ENCODE assay signal across 8 mouse cellular contexts in the genomic region with DNA sequence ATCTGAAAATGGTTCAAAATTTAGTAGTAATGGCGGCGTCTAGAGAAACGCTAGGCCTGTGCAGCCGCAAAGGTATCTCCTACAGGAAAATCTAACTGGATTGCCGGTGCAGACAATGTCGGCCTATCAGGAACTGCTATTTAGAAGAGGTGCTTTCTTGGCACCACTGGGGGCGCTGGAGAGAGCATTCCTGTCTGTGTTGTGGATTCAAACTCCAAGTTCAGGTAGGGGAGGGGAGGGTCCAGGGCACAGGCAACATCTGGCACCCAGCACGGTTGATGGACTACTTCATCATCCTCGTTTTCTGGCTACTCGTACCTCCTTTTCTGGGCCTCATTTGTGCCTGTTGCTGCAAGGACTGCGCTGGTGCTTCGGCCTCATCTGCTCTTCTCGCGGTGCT. TPM values are rescaled to one million over a fixed set of nuclear protein-coding genes. Genes with fewer than 3 reads are reported as not detected.
DNase-seq lines count a peak whose midpoint lies in the region; ATAC-seq and TF ChIP-seq lines count a peak whose summit lies in the region.

No protein-coding gene starts in this region.

- no peak overlapping the region for H3K4me3 ChIP-seq in layer of hippocampus, adult 2 months
- no peak overlapping the region for H3K4me3 ChIP-seq in liver, postnatal 0 days (ENCODE audit: low read depth, low read length)

- no peaks in the 10 kb centered on the region for H3K9me3 ChIP-seq in liver, postnatal 0 days (ENCODE audit: low read length)

- H3K4me1 ChIP-seq in liver, postnatal 0 days (ENCODE audit: insufficient read depth): peaks cover 13% of the 10 kb centered on the region

- no peak for ATAC-seq in liver, postnatal 0 days

- no peak overlapping the region for H3K4me2 ChIP-seq in liver, postnatal 0 days (ENCODE audit: low read depth, low read length)

- no peak for TF ChIP-seq EP300 in liver, postnatal 0 days (IDR thresholded peaks at IDR 0.05; ENCODE audit: low read depth)

- 87% methylated on average over 14 of the region's 14 CpGs for WGBS in liver, postnatal 0 days (ENCODE audit: insufficient replicate concordance)

- H3K36me3 ChIP-seq in liver, postnatal 0 days (replicated peaks; ENCODE audit: insufficient read depth, low read length): no peaks in the 10 kb centered on the region

- peak; percentile 29 for DNase-seq in adrenal gland, postnatal 10 days
- no peak for DNase-seq in adrenal gland, adult 8-10 months
- DNase-seq in layer of hippocampus, adult 2 months (ENCODE audit: low spot score in 2 of 2): no peak
- DNase-seq in layer of hippocampus, adult 11-12 months (ENCODE audit: low spot score): no peak
- peak; percentile 29 for DNase-seq in c-Kit-positive CD71-positive TER-119-negative erythroid progenitor cells, embryonic 14.5 days (ENCODE audit: low read depth)
- peak; percentile 43 for DNase-seq in liver, postnatal 0 days
- DNase-seq in urinary bladder, adult 2 months (ENCODE audit: low spot score): no peak
- DNase-seq in layer of hippocampus, adult 18-20 months (ENCODE audit: low spot score in 2 of 2): no peak

- no peak overlapping the region for H3K9ac ChIP-seq in liver, postnatal 0 days (replicated peaks)

- H3K27ac ChIP-seq in layer of hippocampus, adult 2 months: no peak overlapping the region
- H3K27ac ChIP-seq in liver, postnatal 0 days (ENCODE audit: low read depth): no peak overlapping the region

- H3K27me3 ChIP-seq in liver, postnatal 0 days (ENCODE audit: insufficient read depth, low read length): no peaks in the 10 kb centered on the region

- peak; percentile 68 for TF ChIP-seq CTCF in layer of hippocampus, adult 2 months (conservative IDR thresholded peaks at IDR 0.05)
- peak; percentile 52 for TF ChIP-seq CTCF in liver, postnatal 0 days (IDR thresholded peaks at IDR 0.05; ENCODE audit: low read depth)

RNA-seq across cellular contexts. Expression of gene Mcam, which starts 44.1 kb away (rescaled TPM):
- total RNA-seq in adrenal gland, postnatal 10 days (2021): 100 to 1,000 TPM in 1 of 2 experiments, 10 to 100 TPM in 1; 85.0 to 114 TPM
- 10 to 100 TPM; 21.4 to 70.9 (median 38.2) TPM for total RNA-seq in adrenal gland, adult 8-10 months (2022)
- 10 to 100 TPM; 10.1 to 15.9 TPM for total RNA-seq in layer of hippocampus, adult 2 months (2021)
- 4.2 and 4.5 TPM in 2 replicates for polyA plus RNA-seq in liver, postnatal 0 days (2015; fragmentation: Nextera tagmentation; extraction: Ambion mirVana)
- polyA plus RNA-seq in urinary bladder, adult 2 months (2012; rRNA removed): 182 and 219 TPM in 2 replicates
- 10 to 100 TPM in 1 of 2 experiments, 1 to 10 TPM in 1; 7.9 to 11.3 TPM for total RNA-seq in layer of hippocampus, adult 18-20 months (2021)

RNA-seq across cellular contexts. Expression of gene Cbl, which starts 55.5 kb away (rescaled TPM):
- 10 to 100 TPM; 28.2 to 32.4 TPM for total RNA-seq in adrenal gland, postnatal 10 days (2021)
- 10 to 100 TPM; 30.4 to 52.9 (median 40.1) TPM for total RNA-seq in adrenal gland, adult 8-10 months (2022)
- 10 to 100 TPM; 61.7 to 66.5 TPM for total RNA-seq in layer of hippocampus, adult 2 months (2021)
- 3.1 and 4.0 TPM in 2 replicates for polyA plus RNA-seq in liver, postnatal 0 days (2015; fragmentation: Nextera tagmentation; extraction: Ambion mirVana)
- polyA plus RNA-seq in urinary bladder, adult 2 months (2012; rRNA removed): 14.9 and 16.0 TPM in 2 replicates
- total RNA-seq in layer of hippocampus, adult 18-20 months (2021): 10 to 100 TPM; 59.8 to 66.3 TPM

Comparison
In these comparisons a context has a peak if more than half of its experiments do, and no peak if none do; other contexts are left out.
1. DNase-seq: peak in adrenal gland, postnatal 10 days (single experiment), c-Kit-positive CD71-positive TER-119-negative erythroid progenitor cells, embryonic 14.5 days (single experiment) and liver, postnatal 0 days (single experiment); none in adrenal gland, adult 8-10 months (single experiment), layer of hippocampus, adult 2 months (0 of 2), layer of hippocampus, adult 11-12 months (single experiment), urinary bladder, adult 2 months (single experiment) and layer of hippocampus, adult 18-20 months (0 of 2).